11 mouse cellular contexts compared by ENCODE assay signal in genomic region chr10:122408697-122409409, GRCm38 (mm10). TPM values are rescaled to one million over a fixed set of nuclear protein-coding genes. Genes with fewer than 3 reads are reported as not detected.
DNase-seq lines count a peak whose midpoint lies in the region; ATAC-seq lines count a peak whose summit lies in the region.
"Had no signal": no experiment of that assay in that cellular context is flagged by ENCODE, and none has a peak within 500 bp of the region (broad histone marks: within the 10 kb centered on the region; RNA-seq: fewer than 3 reads in every experiment).

No protein-coding gene starts in this region.

- peak; percentile 46; the same call in 1 of the 2 replicates for ATAC-seq in forebrain, embryonic 15.5 days (replicated peaks)
- no peak for ATAC-seq in forebrain, embryonic 11.5 days (replicated peaks; ENCODE audit: low FRiP score)
- peak; percentile 74 for ATAC-seq in kidney, embryonic 16.5 days (ENCODE audit: low FRiP score, low TSS enrichment)
- no peak for ATAC-seq in hindbrain, embryonic 16.5 days

- 90% methylated on average over 7 of the region's 7 CpGs for WGBS in forebrain, embryonic 15.5 days
- 90% methylated on average over 7 of the region's 7 CpGs for WGBS in forebrain, embryonic 11.5 days
- 55% methylated on average over 7 of the region's 7 CpGs for WGBS in kidney, embryonic 16.5 days
- WGBS in hindbrain, embryonic 16.5 days = 85% methylated on average over 7 of the region's 7 CpGs

- no peak overlapping the region for H3K9ac ChIP-seq in forebrain, embryonic 15.5 days (replicated peaks)
- no peak overlapping the region for H3K9ac ChIP-seq in forebrain, embryonic 11.5 days (ENCODE audit: low read length)
- H3K9ac ChIP-seq in kidney, embryonic 16.5 days (replicated peaks; ENCODE audit: low read length) = no peak overlapping the region
- H3K9ac ChIP-seq in hindbrain, embryonic 16.5 days (ENCODE audit: low read depth, low read length) = no peak overlapping the region
- H3K9ac ChIP-seq: hindbrain, embryonic 15.5 days had no signal

- H3K36me3 ChIP-seq in forebrain, embryonic 15.5 days = no peaks in the 10 kb centered on the region
- no peaks in the 10 kb centered on the region for H3K36me3 ChIP-seq in forebrain, embryonic 11.5 days (ENCODE audit: control insufficient read depth, insufficient read depth, low read length)
- no peaks in the 10 kb centered on the region for H3K36me3 ChIP-seq in kidney, embryonic 16.5 days (ENCODE audit: insufficient read depth, low read length)
- no peaks in the 10 kb centered on the region for H3K36me3 ChIP-seq in hindbrain, embryonic 16.5 days (ENCODE audit: control insufficient read depth, insufficient read depth, low read length)
- H3K36me3 ChIP-seq: hindbrain, embryonic 15.5 days had no signal

- no peak overlapping the region for H3K27ac ChIP-seq in forebrain, embryonic 15.5 days (replicated peaks)
- no peak overlapping the region for H3K27ac ChIP-seq in forebrain, embryonic 11.5 days (ENCODE audit: low read depth, low read length)
- no peak overlapping the region for H3K27ac ChIP-seq in kidney, embryonic 16.5 days (ENCODE audit: low read length)
- H3K27ac ChIP-seq in hindbrain, embryonic 16.5 days (ENCODE audit: low read depth, low read length) = no peak overlapping the region
- H3K27ac ChIP-seq: hindbrain, embryonic 15.5 days; macrophage had no signal

- H3K27me3 ChIP-seq in forebrain, embryonic 15.5 days = no peaks in the 10 kb centered on the region
- H3K27me3 ChIP-seq in forebrain, embryonic 11.5 days (ENCODE audit: control insufficient read depth, insufficient read depth, low read length) = no peaks in the 10 kb centered on the region
- no peaks in the 10 kb centered on the region for H3K27me3 ChIP-seq in kidney, embryonic 16.5 days (ENCODE audit: insufficient read depth, low read length)
- H3K27me3 ChIP-seq in hindbrain, embryonic 16.5 days (replicated peaks; ENCODE audit: control insufficient read depth, insufficient read depth, low read length) = no peaks in the 10 kb centered on the region
- H3K27me3 ChIP-seq: hindbrain, embryonic 15.5 days had no signal

- no peak overlapping the region for H3K4me3 ChIP-seq in forebrain, embryonic 15.5 days
- no peak overlapping the region for H3K4me3 ChIP-seq in forebrain, embryonic 11.5 days (ENCODE audit: low read depth, low read length)
- no peak overlapping the region for H3K4me3 ChIP-seq in kidney, embryonic 16.5 days (ENCODE audit: low read length)
- H3K4me3 ChIP-seq in hindbrain, embryonic 16.5 days (ENCODE audit: low read length) = no peak overlapping the region
- H3K4me3 ChIP-seq: hindbrain, embryonic 15.5 days had no signal

- DNase-seq in forebrain, embryonic 11.5 days (ENCODE audit: low spot score) = no peak
- DNase-seq in urinary bladder, postnatal 14 days (ENCODE audit: low spot score) = peak; percentile 49
- no peak for DNase-seq in urinary bladder, adult 2 months (ENCODE audit: low spot score)
- no peak for DNase-seq in left cerebral cortex, adult 18-20 months (ENCODE audit: low spot score in 2 of 2)
- no peak for DNase-seq in spleen, postnatal 4 days (ENCODE audit: low spot score in 2 of 2)
- DNase-seq: gastrocnemius, postnatal 36 days had no signal

- no peaks in the 10 kb centered on the region for H3K9me3 ChIP-seq in forebrain, embryonic 15.5 days
- H3K9me3 ChIP-seq in forebrain, embryonic 11.5 days (ENCODE audit: control insufficient read depth, low read length) = no peaks in the 10 kb centered on the region
- no peaks in the 10 kb centered on the region for H3K9me3 ChIP-seq in kidney, embryonic 16.5 days (ENCODE audit: low read length)
- H3K9me3 ChIP-seq in hindbrain, embryonic 16.5 days (ENCODE audit: control insufficient read depth, low read length) = no peaks in the 10 kb centered on the region
- H3K9me3 ChIP-seq: hindbrain, embryonic 15.5 days had no signal

- no peaks in the 10 kb centered on the region for H3K4me1 ChIP-seq in forebrain, embryonic 15.5 days
- H3K4me1 ChIP-seq in forebrain, embryonic 11.5 days (replicated peaks; ENCODE audit: control insufficient read depth, insufficient read depth, low read length) = no peaks in the 10 kb centered on the region
- H3K4me1 ChIP-seq in kidney, embryonic 16.5 days (ENCODE audit: insufficient read depth, low read length) = peaks cover 5% of the 10 kb centered on the region; the same call in 1 of the 2 replicates
- H3K4me1 ChIP-seq in hindbrain, embryonic 16.5 days (ENCODE audit: control insufficient read depth, insufficient read depth, low read depth, low read length) = no peaks in the 10 kb centered on the region
- H3K4me1 ChIP-seq: hindbrain, embryonic 15.5 days had no signal

- H3K4me2 ChIP-seq in forebrain, embryonic 15.5 days (replicated peaks) = no peak overlapping the region
- H3K4me2 ChIP-seq in forebrain, embryonic 11.5 days (ENCODE audit: low read depth, low read length, severe bottlenecking) = no peak overlapping the region
- no peak overlapping the region for H3K4me2 ChIP-seq in kidney, embryonic 16.5 days (replicated peaks; ENCODE audit: low read depth, low read length)
- H3K4me2 ChIP-seq in hindbrain, embryonic 16.5 days (ENCODE audit: low read length) = no peak overlapping the region
- H3K4me2 ChIP-seq: hindbrain, embryonic 15.5 days had no signal

RNA-seq across cellular contexts. Expression of gene Avpr1a, which starts 39.4 kb away (rescaled TPM):
- 1.0 and 1.6 TPM in 2 replicates for polyA plus RNA-seq in forebrain, embryonic 15.5 days (2015; fragmentation: Nextera tagmentation; extraction: Ambion mirVana)
- polyA plus RNA-seq in forebrain, embryonic 11.5 days (2014; fragmentation: Nextera tagmentation; extraction: Ambion mirVana) = 0.20 and 0.25 TPM in 2 replicates
- polyA plus RNA-seq in urinary bladder, adult 2 months (2012; rRNA removed) = 26.2 and 31.1 TPM in 2 replicates
- polyA plus RNA-seq in kidney, embryonic 16.5 days (2015; fragmentation: Nextera tagmentation; extraction: Ambion mirVana) = 3.4 and 4.3 TPM in 2 replicates
- under 1 TPM; 0.37 to 0.44 TPM for total RNA-seq in left cerebral cortex, adult 18-20 months (2021)
- polyA plus RNA-seq in hindbrain, embryonic 16.5 days (2015; fragmentation: Nextera tagmentation; extraction: Ambion mirVana) = 4.1 and 4.2 TPM in 2 replicates
- polyA plus RNA-seq: macrophage had no signal

Comparison
In these comparisons a context has a peak if more than half of its experiments do, and no peak if none do; other contexts are left out.
1. ATAC-seq: peak in forebrain, embryonic 15.5 days (single experiment) and kidney, embryonic 16.5 days (single experiment); none in forebrain, embryonic 11.5 days (single experiment) and hindbrain, embryonic 16.5 days (single experiment).